Mouse (Mus musculus): ENCODE measurements around the gene Agbl3.

DNA sequence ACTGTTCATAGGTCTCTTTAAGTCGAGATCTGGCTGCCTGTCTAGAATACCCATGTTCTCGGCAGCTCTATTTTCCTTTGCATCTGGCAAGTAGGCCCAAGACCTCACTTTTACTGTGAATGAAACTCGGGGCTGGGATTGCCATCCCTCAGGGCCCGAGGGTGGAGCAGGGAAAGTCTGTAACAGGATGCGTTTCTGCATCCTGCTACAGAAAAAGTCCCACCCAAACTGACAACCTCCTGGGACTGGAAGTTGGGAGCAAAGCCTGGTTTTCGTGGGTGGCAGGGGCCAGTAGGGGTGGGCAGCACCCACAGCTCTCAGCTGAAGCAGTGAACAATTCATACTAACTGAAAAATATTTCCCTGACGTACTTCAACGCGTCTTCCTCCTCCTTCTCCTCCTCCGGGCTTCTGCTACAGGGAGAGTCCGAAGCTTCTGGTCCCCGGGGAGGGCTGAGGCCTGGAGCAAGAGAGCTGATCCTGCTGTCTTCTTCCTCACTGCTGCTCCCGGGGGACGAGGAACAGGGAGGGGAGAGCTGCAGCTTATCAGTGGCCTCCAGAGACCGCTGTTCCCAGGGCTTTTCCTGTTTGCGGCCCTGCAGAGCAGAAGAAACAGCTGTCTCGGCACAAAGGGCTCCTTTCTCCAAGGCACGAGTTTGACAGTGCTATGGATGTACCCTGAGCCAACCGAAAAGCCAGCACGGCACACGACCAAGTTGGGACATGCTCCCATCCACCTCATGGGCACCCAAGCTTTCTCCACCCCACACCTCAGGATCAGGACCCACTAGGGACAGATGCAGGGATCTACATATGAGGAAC lies 94.1 kb downstream of the Agbl3 start:
- TF ChIP-seq CTCF (IDR thresholded peaks at IDR 0.05; ENCODE audit: low read depth): peak; percentile 61
- TF ChIP-seq EP300 (IDR thresholded peaks at IDR 0.05; ENCODE audit: low read depth): peak; percentile 74

Data from liver, embryonic 14.5 days (tissue).